Mouse (Mus musculus): ENCODE results near the gene Sqor.

Gene Sqor

GRCm38 (mm10) chr2:122765071-122765793 is at the start of gene Sqor:
Gene Sqor (plus strand): TSS chr2:122765237.
- peak; percentile 15 to 38 for DNase-seq (ENCODE audit: low read depth in 2 of 2, low spot score in 2 of 2)

DNA sequence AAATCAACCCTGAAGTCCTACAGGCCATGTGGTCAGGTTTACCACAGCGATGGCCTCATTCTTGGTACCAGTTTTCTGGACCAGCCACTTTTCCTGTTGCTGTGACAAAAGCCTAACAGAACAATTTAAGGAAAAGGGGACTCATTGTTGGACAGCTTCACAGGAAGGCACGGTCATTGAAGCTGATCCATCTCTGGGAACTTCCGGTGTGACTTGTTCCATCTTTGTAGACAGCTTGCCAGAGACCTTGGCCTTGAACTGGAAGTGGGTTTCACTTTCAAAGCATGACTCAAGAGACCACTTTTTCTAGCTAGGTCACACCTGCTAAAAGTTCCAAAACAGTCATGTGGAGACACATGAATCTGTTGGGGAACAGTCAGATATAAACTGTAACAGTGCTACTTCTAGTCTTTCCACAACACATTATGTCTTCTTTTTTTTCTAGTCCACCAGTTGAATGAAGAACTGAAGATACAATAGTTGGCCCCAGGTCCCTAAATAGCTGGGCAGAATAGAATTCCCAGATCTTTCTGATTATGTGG is 48.7 kb upstream of the Sqor start:
- DNase-seq (ENCODE audit: low read depth in 2 of 2, low spot score in 2 of 2) = no peak

- DNase-seq (ENCODE audit: low read depth in 2 of 2, low spot score in 2 of 2) = no peak
Observed at GRCm38 (mm10) chr2:122719232-122719631, 45.8 kb upstream of the Sqor start.

DNA sequence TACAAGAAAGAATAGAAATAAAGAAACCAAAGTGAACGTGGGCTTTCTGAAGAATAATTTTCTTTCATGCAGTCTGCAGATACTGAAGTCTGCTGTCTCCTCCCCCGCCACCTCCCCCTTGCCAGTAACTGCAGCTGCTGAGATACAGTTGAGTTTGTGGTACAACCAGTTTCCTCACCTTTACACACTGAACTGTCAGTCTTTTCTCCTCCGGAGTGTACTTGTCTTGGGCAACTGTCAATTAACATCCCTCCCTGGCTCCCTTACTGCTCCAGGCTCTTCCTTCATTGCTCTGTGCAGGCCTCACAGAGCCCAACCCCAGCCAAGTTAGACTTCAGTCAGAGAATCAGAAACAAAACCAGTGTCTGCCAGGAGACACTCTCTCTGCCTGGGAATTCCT is 44.5 kb upstream of the Sqor start:
- DNase-seq (ENCODE audit: low read depth in 2 of 2, low spot score in 2 of 2) = no peak

DNA sequence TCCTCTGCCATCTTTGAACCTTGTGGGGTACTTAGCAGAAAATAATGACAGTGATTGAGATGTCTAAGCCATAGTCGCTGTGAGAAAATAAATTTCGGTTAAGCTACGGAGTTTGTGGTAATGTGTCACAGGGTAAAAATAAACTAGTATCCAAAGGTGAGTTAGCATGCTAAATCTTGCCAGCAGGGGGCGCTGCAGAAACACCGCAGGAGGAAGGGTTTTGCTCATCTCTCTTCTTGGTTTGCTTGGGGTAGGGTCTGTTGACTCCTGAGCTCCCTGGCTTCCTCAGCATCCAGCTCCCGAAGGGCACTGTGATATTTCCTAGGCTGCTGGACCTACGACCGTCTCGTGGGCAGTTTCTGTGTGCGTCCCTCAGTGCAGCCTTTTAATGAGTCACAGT is 39.4 kb upstream of the Sqor start:
- peak; percentile 30 to 48 for DNase-seq (ENCODE audit: low read depth in 2 of 2, low spot score in 2 of 2)

GRCm38 (mm10) chr2:122731456-122731855 is 33.6 kb upstream of the Sqor start:
- DNase-seq (ENCODE audit: low read depth in 2 of 2, low spot score in 2 of 2) = no peak

- DNase-seq (ENCODE audit: low read depth in 2 of 2, low spot score in 2 of 2) = peak; percentile 85 to 91
Observed at GRCm38 (mm10) chr2:122737894-122738830, 26.9 kb upstream of the Sqor start, which contains the start of gene Bloc1s6. Gene Bloc1s6 (plus strand): TSS chr2:122738503.

GRCm38 (mm10) chr2:122739023-122739422 is 26.0 kb upstream of the Sqor start:
- DNase-seq (ENCODE audit: low read depth in 2 of 2, low spot score in 2 of 2) = no peak

GRCm38 (mm10) chr2:122746461-122746860 is 18.6 kb upstream of the Sqor start:
- DNase-seq (ENCODE audit: low read depth in 2 of 2, low spot score in 2 of 2) = no peak

DNA sequence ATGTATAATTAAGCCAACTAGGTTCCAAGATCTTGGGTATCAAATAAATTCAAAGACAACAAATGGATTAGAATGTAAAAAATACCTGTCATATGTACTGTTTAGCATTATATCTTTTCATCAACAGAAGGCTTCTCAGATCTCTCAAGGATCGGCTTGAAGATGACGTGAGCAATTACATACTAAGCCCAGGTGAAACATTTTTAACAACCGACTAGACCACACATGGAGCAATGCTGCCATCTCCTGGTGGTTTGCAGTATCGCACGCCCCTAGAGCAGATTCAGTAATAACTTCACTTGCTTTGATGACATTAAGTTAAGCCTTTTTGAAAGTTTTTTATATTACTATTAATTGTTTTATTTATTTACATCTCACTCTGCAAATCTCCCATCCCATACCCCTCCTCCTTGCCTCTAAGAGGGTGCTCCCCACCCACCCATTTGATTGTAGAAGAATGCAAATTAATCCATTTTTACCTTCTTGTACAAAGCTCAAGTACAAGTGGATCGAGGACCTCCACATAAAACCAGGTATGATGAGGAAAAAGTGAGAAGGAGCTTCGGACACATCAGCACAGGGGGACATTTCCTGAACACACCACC is 11.2 kb upstream of the Sqor start:
- peak; percentile 68 to 75 for DNase-seq (ENCODE audit: low read depth in 2 of 2, low spot score in 2 of 2)

GRCm38 (mm10) chr2:122759791-122760190 is 5.2 kb upstream of the Sqor start:
- DNase-seq (ENCODE audit: low read depth in 2 of 2, low spot score in 2 of 2) = no peak

DNA sequence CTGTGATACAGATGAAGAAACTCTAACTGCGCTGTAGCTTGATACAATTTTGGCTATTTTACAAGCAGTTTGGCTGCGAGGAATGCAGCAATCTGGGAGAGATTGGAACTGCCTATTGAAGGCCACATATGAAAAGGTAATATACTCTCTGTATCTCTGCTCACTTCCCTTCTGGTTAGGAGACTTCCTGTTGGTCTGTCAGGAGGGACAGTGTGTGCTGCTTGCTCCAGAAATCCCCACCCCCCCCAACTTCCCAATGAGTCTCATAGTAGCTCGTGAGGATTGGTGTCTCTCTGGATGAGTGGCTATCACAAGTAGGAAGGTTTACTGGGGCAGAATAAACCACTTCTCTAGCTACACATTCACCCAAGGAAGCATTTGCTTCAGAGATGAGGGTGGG is 2.0 kb upstream of the Sqor start:
- DNase-seq (ENCODE audit: low read depth in 2 of 2, low spot score in 2 of 2) = no peak

DNA sequence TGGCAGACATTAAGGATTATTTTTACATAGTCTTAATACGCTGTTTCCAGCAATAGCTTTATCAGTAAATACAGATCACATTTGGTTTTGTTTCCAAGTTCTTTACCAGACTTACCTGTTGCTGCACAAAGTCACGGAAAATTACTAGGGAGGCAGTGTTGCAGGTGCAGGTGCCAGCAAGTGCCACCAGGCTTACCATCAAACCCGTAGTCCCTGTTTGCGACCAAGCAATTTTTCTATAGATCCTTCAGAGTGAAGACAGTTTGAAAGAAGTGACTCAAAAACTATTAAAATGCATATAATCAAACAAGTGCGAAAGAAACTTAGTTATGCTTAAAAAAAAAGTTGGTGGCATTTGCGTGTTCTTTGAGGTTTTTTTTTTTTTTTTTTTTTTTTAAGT is 511 bp upstream of the Sqor start:
- no peak for DNase-seq (ENCODE audit: low read depth in 2 of 2, low spot score in 2 of 2)

DNA sequence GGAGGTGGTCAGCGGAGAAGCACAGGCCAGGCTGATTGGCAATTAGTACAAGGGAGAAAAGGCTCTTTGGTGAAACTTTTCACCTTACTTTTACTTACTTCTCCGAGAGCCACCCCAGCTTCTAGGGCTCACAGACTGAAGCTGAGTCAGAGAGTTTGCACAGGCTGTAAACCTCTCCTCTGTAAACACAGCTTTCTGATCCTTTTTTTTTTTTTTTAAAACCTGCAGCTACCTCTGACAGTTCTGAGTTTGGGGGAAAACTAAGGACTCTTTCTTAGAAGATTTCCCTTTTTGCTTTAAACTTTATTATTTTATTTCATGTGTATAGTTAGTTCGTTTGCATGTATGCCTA is 733 bp downstream of the Sqor start:
- no peak for DNase-seq (ENCODE audit: low read depth in 2 of 2, low spot score in 2 of 2)

GRCm38 (mm10) chr2:122771002-122771401 is 6.0 kb downstream of the Sqor start:
- no peak for DNase-seq (ENCODE audit: low read depth in 2 of 2, low spot score in 2 of 2)

DNA sequence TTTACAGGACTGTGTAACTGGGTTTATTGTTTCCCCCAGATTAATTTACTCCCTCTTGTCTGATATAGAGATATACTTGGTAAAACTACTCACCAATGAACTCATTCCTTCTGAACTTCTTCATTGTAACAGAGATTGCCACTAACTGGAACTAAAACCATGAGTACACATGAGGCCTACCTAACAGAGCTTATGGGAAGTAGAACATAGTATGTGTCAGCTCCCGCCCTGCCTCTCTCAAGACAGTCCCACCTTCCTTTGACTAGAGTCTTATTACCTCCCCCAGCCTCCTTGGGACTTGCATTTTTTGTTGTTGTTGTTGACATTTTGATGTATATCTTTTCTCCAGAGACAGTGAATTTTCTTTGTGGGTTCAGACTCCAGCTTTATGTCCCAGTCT is 7.9 kb downstream of the Sqor start:
- no peak for DNase-seq (ENCODE audit: low read depth in 2 of 2, low spot score in 2 of 2)

- no peak for DNase-seq (ENCODE audit: low read depth in 2 of 2, low spot score in 2 of 2)
Observed at GRCm38 (mm10) chr2:122775491-122775890, 10.5 kb downstream of the Sqor start.

DNA sequence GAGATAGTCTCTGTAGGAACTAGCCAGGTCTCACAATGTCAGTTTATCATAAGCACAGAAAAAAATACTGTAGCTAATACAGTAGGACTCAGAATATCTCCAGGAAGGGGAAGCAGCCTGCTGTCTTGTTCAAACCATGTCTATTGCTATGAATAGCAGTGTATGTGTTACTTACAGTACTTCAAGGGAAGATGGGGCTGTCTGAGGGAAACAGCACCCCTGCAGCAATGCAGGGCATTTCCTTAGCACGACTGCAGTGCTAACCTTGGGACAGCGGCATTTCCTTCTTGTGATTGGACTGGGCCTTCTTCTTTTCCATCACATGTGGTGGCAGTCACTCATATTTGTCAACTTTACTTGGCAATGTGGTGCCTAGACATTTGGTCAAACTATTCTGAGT is 11.8 kb downstream of the Sqor start:
- DNase-seq (ENCODE audit: low read depth in 2 of 2, low spot score in 2 of 2) = no peak

DNA sequence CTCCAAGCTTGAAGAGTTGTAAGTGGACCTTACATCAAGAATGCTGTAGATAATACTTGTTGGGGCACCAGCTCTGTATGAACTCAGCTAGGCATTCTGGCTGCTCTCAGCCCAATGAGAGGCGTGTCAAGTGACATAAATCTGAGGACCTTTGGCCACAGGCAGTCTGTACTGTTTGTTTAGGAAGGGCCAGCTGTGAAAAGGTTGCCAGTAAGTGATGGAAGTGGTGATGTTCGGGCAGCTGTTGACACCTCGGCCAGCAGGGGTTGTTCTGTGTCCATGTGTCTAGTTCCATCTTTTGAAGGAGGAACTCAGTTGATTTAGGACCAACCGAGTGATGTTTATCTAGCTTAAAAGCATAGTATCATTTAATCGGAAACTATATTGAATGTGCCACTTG is 14.9 kb downstream of the Sqor start:
- DNase-seq (ENCODE audit: low read depth in 2 of 2, low spot score in 2 of 2) = no peak

DNA sequence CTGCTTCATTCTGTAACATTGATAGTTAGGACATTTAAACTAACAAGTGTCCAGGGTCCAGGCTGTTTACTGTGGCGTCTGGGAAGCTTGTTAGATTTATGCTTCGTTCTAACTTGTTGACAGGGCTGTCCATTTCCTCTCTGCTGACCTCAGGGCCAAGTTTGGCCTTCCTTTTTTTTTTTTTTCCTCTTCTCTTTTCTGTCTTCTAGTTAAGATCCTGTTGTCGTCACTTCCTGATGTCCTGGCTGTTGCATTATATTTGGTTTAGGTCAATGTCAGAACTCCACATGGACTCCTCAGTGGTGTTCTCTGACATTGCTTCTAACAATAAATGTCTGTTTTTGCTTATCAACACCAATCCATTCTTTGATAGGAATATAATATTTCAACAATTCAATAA is 15.4 kb downstream of the Sqor start:
- DNase-seq (ENCODE audit: low read depth in 2 of 2, low spot score in 2 of 2) = no peak

- DNase-seq (ENCODE audit: low read depth in 2 of 2, low spot score in 2 of 2) = no peak
Observed at GRCm38 (mm10) chr2:122781590-122782356, 16.7 kb downstream of the Sqor start.
